Mouse (Mus musculus): ENCODE data around the gene Abhd2.
A peak's percentile ranks its signal among the peaks of the same experiment; 100 is the strongest.

The Abhd2 gene

GRCm38 (mm10) chr7:79318110-79318801, 45.3 kb downstream of the Abhd2 start:
- no peak for DNase-seq (ENCODE audit: low read depth in 1 of 2, low spot score in 2 of 2)

GRCm38 (mm10) chr7:79323855-79324254, 50.9 kb downstream of the Abhd2 start:
- no peak for DNase-seq (ENCODE audit: low read depth in 1 of 2, low spot score in 2 of 2)

DNA sequence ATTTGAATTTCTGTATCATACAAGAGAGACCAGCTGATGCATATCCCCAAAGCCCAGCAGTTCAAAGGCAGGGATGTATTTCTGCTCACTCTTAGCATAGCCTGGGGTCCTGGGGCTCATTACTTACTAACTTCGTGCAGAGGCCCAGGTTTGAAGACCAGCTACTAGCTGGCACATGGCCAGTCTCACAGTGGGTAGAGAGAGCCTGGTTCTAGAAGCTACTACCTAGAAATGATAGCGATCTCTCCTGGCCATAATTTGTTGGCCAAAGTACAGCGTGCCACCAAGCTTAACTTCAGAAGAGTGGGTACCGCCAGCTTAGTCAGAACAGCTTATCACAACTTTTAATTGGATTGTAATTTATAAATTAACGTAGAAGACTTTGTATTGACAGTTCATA, 55.8 kb downstream of the Abhd2 start:
- DNase-seq (ENCODE audit: low read depth in 1 of 2, low spot score in 2 of 2) = no peak

- no peak for DNase-seq (ENCODE audit: low read depth in 1 of 2, low spot score in 2 of 2)
These were observed 58.2 kb downstream of the Abhd2 start for GRCm38 (mm10) chr7:79331197-79331596.

DNA sequence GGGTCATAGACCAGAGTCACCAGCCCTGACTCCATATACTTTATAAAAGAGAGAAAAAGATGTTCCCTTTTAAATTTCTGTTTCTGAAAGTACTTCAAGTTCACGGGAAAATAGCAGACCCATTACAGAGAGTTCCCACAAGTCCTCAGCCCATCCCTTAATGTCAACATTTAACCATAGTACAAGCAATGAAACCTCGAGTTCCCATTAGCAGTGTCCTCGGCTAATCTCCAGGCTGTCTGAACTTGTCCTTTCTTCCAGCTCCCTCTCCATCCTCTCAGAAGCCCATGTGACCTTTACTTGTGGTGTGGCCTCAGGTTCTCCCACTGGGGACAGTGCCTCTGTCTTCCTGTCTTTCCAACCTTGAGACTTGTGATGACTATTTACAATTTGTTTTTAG, 60.4 kb downstream of the Abhd2 start:
- no peak for DNase-seq (ENCODE audit: low read depth in 1 of 2, low spot score in 2 of 2)

GRCm38 (mm10) chr7:79336362-79336910, 63.4 kb downstream of the Abhd2 start:
- DNase-seq (ENCODE audit: low read depth in 1 of 2, low spot score in 2 of 2) = no peak

DNA sequence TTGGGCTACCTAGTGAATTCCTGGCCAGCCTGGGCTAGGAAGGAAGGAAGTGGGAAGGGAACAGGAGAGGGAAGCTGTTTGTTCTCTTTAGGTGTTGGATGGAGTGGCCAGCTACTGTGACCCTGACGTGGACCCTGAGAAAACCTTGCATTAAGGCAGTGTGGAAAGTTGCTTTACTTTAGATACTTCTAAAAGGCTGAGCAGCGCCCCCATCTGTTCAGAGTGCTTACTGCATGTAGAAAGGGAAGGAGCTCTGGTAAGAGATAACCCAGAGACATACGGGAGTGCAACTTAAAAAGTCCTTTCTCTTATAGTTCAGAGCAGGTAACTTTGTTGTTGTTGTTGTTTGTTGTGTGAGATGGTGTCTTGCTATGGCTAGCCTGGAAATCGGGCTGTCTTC, 72.9 kb downstream of the Abhd2 start:
- DNase-seq (ENCODE audit: low read depth in 1 of 2, low spot score in 2 of 2) = peak in 1 of 2 experiments; percentile 18

GRCm38 (mm10) chr7:79346555-79347075, 73.6 kb downstream of the Abhd2 start:
- no peak for DNase-seq (ENCODE audit: low read depth in 1 of 2, low spot score in 2 of 2)

DNA sequence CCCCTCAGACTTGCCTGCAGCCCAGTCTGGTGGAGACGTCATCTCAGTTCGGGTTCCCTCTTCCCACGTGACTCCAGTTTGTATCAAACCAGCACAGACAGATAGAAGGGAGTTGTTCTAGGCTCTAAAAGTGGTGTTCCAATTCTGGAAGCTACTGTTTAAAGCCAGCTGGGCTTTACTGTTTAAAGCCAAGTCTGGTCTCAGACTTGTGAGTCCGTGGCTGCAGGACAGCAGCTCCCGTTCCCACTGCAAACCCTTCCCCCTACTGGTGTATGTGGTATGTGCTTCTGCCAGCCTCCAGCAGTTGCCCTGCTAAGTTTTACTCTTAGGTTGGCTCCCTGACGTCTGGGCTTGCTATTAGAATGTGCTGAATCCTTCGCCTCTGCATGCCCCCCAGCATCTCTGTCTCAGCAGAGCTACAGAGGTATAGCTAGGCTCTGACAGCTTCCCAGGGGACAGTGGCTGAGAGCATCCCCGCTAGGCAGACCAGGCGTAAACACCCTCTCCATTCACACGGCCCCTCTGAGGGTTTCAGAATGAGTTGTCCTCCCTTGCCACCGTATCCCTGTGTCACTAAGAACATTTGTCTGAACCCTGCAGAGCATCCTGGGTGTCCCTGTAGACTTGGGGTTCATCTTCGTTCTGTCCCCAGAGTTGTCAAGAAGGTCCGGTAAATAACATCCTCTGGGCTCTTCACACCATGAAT, 74.3 kb downstream of the Abhd2 start:
- DNase-seq (ENCODE audit: low read depth in 1 of 2, low spot score in 2 of 2) = no peak

GRCm38 (mm10) chr7:79348816-79349215, 75.8 kb downstream of the Abhd2 start:
- DNase-seq (ENCODE audit: low read depth in 1 of 2, low spot score in 2 of 2) = no peak

- DNase-seq (ENCODE audit: low read depth in 1 of 2, low spot score in 2 of 2) = peak in 1 of 2 experiments; percentile 27
These were observed 76.9 kb downstream of the Abhd2 start for GRCm38 (mm10) chr7:79349738-79350386.

- no peak for DNase-seq (ENCODE audit: low read depth in 1 of 2, low spot score in 2 of 2)
These were observed 85.6 kb downstream of the Abhd2 start for GRCm38 (mm10) chr7:79358350-79359182.

GRCm38 (mm10) chr7:79359183-79359435, 86.1 kb downstream of the Abhd2 start:
- DNase-seq (ENCODE audit: low read depth in 1 of 2, low spot score in 2 of 2) = no peak

- DNase-seq (ENCODE audit: low read depth in 1 of 2, low spot score in 2 of 2) = no peak
These were observed 87.1 kb downstream of the Abhd2 start for GRCm38 (mm10) chr7:79360056-79360455.

DNA sequence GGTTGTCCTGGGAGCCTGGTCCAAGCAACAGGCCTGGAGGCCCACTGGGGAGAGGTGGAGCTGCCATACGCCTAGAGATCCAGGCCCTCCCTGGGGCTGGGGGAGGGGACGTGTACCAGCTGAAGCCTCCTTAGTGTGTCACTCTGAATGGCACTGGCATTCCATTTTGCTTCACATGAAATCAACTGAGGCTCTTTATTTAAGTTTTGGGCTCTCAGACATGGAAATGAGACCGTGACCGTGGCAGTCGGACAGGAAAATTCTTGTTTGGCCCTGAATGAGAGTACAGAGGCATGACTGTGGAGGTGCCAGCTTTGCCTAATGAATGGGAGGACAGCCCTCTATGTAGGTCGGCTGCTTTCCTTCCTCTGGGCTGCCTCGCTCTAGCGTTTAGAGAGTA, 89.2 kb downstream of the Abhd2 start:
- DNase-seq (ENCODE audit: low read depth in 1 of 2, low spot score in 2 of 2) = no peak

DNA sequence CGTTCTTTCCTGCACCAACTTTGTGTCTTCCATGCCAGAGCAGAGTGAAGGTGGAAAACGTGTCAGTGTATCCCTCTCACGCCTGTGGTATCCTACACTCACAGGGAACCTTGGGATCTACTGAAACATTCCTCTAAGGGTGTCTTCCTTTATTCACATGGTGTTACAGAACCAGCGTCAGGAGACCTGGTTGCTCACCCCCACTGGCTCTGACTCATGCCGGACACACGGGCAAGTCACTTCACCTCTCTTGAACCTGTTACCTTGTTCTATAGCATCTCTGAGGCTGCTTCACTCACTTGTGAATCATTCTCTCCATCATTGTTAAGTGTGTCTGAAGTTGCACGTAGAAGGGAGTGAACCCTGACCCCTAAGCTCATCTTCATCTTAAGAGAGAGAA, 89.8 kb downstream of the Abhd2 start:
- no peak for DNase-seq (ENCODE audit: low read depth in 1 of 2, low spot score in 2 of 2)

DNA sequence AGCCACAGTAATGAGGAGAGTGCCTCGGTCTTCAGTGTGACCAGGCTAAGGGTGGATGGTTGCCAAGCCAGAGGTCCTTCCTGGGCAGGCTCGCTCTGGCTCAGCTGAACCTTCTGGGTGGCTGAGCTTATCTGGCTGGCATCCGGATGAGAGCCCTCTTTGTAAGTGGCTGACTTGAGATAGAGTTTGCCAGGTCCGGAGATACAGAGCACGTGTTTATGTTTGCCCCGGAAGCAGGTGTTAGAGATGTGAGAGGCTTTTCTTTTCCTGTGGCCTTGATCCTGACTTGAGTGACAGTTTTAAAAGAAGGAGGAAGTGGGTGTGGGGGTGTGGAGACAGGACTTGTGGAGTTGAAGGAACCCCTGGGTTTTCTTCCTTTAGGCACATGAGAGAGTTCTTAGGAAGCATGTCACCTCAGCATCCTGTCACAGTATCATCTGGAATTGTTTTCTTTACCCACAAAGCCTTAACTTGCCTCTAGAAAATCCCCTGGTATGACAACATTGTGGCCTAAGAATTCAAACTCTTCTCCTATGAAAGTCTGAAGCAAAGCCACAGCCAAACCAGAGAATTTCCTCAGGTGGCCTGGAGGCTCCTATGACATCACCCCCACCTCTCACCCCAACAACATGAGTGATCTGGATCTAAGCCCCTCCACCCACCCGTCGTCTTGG, 90.5 kb downstream of the Abhd2 start:
- no peak for DNase-seq (ENCODE audit: low read depth in 1 of 2, low spot score in 2 of 2)

DNA sequence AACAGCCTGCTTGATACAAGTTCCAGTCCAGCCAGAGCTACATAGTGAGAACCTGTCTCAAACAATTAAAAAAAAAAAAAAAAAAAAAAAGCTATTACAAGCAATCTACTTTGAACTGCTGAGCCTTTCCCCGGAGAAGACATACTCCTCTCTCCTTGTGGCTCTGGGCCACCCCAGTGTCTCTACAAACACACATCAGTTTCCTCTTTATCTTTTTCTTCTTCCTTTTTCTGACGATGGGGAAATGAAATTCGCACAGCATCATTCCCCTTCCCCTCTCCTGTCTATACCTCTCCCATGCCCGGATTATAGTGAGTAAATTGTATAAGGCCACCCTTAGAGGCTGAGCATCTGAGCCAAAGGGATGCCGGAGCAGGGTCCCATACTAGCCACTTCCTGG, 95.7 kb downstream of the Abhd2 start:
- DNase-seq (ENCODE audit: low read depth in 1 of 2, low spot score in 2 of 2) = no peak

GRCm38 (mm10) chr7:79369416-79369815, 96.4 kb downstream of the Abhd2 start:
- DNase-seq (ENCODE audit: low read depth in 1 of 2, low spot score in 2 of 2) = no peak

DNA sequence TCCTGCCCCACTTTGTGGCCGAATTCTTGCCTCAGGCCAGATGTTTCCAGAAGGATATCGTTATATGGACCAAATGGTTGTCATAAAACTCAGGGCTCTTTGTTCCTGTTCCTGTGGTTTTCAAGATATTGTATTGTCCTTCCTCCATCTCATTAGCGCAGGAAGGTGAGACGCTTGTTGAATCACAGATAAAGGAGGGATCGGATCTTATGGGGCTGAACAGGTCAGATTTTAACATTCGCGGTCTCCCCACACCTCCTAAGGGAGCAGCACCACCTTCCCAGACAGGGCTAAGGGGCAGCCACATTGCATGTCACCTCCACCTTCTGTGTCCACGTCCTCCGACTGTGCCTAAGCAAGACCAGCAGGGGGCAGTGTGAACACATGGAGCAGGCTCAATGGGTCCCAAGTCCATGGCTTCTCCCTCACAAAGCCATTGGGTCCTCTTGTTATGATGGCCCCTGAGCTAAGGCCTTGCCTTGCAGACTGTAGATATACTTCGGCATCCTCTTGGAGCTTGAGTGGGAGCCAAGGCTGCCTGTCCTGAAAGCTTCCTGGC, 98.4 kb downstream of the Abhd2 start:
- DNase-seq (ENCODE audit: low read depth in 1 of 2, low spot score in 2 of 2) = peak; percentile 31 to 52
